Mouse (Mus musculus): ENCODE measurements at regions not wholly inside any gene's neighbourhood (a gene's known extent, or its start where the extent isn't known, plus 50 kb on each side); places are given as distances from the start of the nearest gene placed in this dataset.

DNA sequence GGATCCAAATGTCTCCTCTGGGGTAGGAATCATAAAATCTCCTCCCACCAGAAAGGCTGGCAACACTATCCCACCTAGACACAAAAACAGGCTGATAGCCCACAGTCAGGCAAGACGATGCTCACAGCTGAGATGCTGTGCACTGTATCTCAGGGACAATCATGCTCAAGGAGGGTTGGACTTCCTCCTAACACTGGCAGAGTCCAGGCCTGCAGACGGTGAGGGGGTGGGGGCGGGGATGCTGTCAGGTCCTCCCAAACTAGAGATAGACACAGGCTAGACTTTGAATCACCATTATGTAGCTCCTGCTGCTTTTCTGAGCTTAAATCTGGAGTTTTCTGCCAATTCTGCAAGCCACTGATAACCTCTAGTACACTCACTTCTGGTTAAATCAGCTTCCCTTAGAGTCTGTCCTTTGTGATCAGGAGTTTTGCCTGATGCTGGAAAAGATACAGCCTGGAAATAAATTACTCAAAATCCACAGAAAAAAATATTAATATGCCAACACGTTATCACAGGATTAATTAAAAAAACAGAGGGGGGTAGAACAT, 445.1 kb upstream of the Smim15 start:
- 37% methylated on average over 4 of the region's 4 CpGs for WGBS
- Histone ChIP-seq H3K36me3 (no peaks in the 10 kb centered on the region), H3K4me2 (no peak overlapping the region), H3K4me1 (replicated peaks) (peaks cover 22% of the 10 kb centered on the region), H3K4me3 (no peak overlapping the region), H3K9me3 (0 out of 2 replicates have a peak, but pooled peaks cover 8% of the 10 kb centered on the region), H3K27ac (no peak overlapping the region), H3K27me3 (no peaks in the 10 kb centered on the region), H3K9ac (no peak overlapping the region)
- ATAC-seq (ENCODE audit: low FRiP score) = no peak

GRCm38 (mm10) chr13:107598391-107598790, 445.9 kb upstream of the Smim15 start:
- H3K4me3 ChIP-seq = no peak overlapping the region
- WGBS = 7% methylated on average over 1 of the region's 1 CpGs
- no peak overlapping the region for H3K9ac ChIP-seq

GRCm38 (mm10) chr13:107597217-107597616, 447.0 kb upstream of the Smim15 start:
- Histone ChIP-seq H3K27me3 (no peaks in the 10 kb centered on the region), H3K27ac (no peak overlapping the region), H3K4me1 (replicated peaks) (peaks cover 25% of the 10 kb centered on the region), H3K4me2 (no peak overlapping the region), H3K9me3 (no peaks in the 10 kb centered on the region), H3K36me3 (no peaks in the 10 kb centered on the region), H3K9ac (no peak overlapping the region), H3K4me3 (no peak overlapping the region)
- WGBS = 63% methylated on average over 2 of the region's 2 CpGs
- no peak for ATAC-seq (ENCODE audit: low FRiP score)

More at GRCm38 (mm10) chr13:107598391-107598790, 445.9 kb upstream of the Smim15 start:
- H3K36me3 ChIP-seq = no peaks in the 10 kb centered on the region
- no peak for ATAC-seq (ENCODE audit: low FRiP score)
- H3K4me1 ChIP-seq (replicated peaks) = peaks cover 25% of the 10 kb centered on the region
- no peak overlapping the region for H3K4me2 ChIP-seq
- no peaks in the 10 kb centered on the region for H3K27me3 ChIP-seq
- no peaks in the 10 kb centered on the region for H3K9me3 ChIP-seq
- H3K27ac ChIP-seq = no peak overlapping the region

- no peak overlapping the region for H3K27ac ChIP-seq
- WGBS = 88% methylated on average over 2 of the region's 2 CpGs
Observed at GRCm38 (mm10) chr13:107596183-107596582, 448.1 kb upstream of the Smim15 start.

GRCm38 (mm10) chr13:107588399-107589002, 455.7 kb upstream of the Smim15 start:
- H3K9ac ChIP-seq = no peak overlapping the region
- no peak for ATAC-seq (ENCODE audit: low FRiP score)
- WGBS = 47% methylated on average over 9 of the region's 9 CpGs
- H3K4me3 ChIP-seq = no peak overlapping the region
- H3K9me3 ChIP-seq = no peaks in the 10 kb centered on the region
- peaks cover 23% of the 10 kb centered on the region for H3K4me1 ChIP-seq (replicated peaks)
- no peaks in the 10 kb centered on the region for H3K36me3 ChIP-seq
- H3K27ac ChIP-seq = no peak overlapping the region
- H3K27me3 ChIP-seq = no peaks in the 10 kb centered on the region
- no peak overlapping the region for H3K4me2 ChIP-seq

More at GRCm38 (mm10) chr13:107596183-107596582, 448.1 kb upstream of the Smim15 start:
- ATAC-seq (ENCODE audit: low FRiP score) = no peak
- no peaks in the 10 kb centered on the region for H3K36me3 ChIP-seq
- no peaks in the 10 kb centered on the region for H3K27me3 ChIP-seq
- H3K4me2 ChIP-seq = no peak overlapping the region
- H3K4me3 ChIP-seq = no peak overlapping the region
- no peak overlapping the region for H3K9ac ChIP-seq
- H3K4me1 ChIP-seq (replicated peaks) = peaks cover 25% of the 10 kb centered on the region
- H3K9me3 ChIP-seq = no peaks in the 10 kb centered on the region

DNA sequence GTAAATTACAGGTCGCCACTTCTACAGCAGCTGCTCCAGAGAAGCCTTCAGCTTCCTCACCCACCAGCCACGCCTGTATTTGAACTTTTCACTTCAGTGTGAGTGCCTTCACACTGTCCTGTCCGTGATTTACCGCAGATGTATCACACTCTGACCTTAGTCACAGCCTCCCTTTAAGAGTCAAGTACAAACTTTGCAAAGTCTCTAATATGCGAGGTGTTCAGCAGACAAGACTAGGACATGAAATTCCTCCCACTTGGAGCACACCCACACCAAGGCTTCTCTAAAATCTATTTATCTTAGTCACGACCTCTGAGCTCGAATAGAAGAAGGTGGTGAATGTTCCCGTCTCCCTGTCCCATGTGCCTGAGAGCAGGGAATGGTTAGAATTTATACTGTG, 456.6 kb upstream of the Smim15 start:
- Histone ChIP-seq H3K27ac (no peak overlapping the region), H3K36me3 (no peaks in the 10 kb centered on the region), H3K4me2 (no peak overlapping the region), H3K9ac (no peak overlapping the region), H3K4me1 (replicated peaks) (peaks cover 23% of the 10 kb centered on the region), H3K4me3 (no peak overlapping the region), H3K27me3 (no peaks in the 10 kb centered on the region), H3K9me3 (no peaks in the 10 kb centered on the region)
- 57% methylated on average over 8 of the region's 8 CpGs for WGBS
- ATAC-seq (ENCODE audit: low FRiP score) = no peak

GRCm38 (mm10) chr13:107585936-107586335, 458.3 kb upstream of the Smim15 start:
- Histone ChIP-seq H3K4me2 (no peak overlapping the region), H3K4me1 (replicated peaks) (peaks cover 23% of the 10 kb centered on the region), H3K9ac (no peak overlapping the region), H3K9me3 (no peaks in the 10 kb centered on the region), H3K4me3 (no peak overlapping the region), H3K27ac (no peak overlapping the region; the same call in 1 of the 2 replicates), H3K36me3 (no peaks in the 10 kb centered on the region), H3K27me3 (no peaks in the 10 kb centered on the region)
- no peak for ATAC-seq (ENCODE audit: low FRiP score)
- WGBS = 46% methylated on average over 9 of the region's 9 CpGs

DNA sequence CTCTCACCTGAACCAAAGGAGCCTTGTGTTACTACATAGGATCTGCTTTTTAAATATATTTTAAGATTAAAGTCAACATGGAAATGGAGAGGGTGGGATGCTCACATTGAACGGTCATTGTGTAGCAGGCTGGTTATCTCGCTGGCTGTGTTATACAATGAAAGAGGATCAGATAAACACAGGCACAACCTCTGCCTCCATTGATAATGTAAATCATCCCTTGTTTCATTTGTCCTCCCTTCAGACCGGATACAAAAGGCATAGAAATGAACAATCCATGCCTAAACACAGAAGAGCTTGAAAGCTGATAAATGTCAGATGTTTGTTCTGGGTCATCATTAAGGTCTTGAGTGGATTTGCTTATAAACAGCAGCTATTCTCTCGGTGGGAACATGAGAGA, 458.9 kb upstream of the Smim15 start:
- ATAC-seq (ENCODE audit: low FRiP score) = no peak
- Histone ChIP-seq H3K27ac (no peak overlapping the region), H3K4me2 (no peak overlapping the region), H3K9ac (no peak overlapping the region), H3K9me3 (no peaks in the 10 kb centered on the region), H3K4me3 (no peak overlapping the region), H3K36me3 (no peaks in the 10 kb centered on the region), H3K27me3 (no peaks in the 10 kb centered on the region), H3K4me1 (replicated peaks) (peaks cover 23% of the 10 kb centered on the region)
- 16% methylated on average over 4 of the region's 4 CpGs for WGBS

DNA sequence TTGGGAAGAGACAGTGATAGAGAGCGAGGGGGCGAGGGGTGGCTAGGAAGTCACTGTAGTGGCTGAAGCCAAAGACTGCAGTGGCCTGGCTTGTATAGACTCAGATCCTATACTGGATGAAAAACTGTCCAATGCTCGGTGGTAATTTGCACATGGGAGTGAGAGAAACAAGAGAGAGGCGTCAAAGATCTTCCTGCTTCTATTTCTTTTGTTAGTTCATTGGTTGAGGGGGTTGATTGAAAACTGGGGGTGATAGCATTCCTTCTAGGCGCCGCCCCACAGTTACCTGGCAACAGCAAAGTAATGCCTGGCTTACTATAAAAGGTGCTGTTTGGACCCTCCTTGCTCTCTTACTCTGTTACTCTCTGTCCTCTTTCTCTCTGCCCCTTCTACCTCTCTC, 465.3 kb upstream of the Smim15 start:
- no peaks in the 10 kb centered on the region for H3K27me3 ChIP-seq
- no peak overlapping the region for H3K4me3 ChIP-seq
- no peak for ATAC-seq (ENCODE audit: low FRiP score)
- 75% methylated on average over 6 of the region's 6 CpGs for WGBS
- H3K9ac ChIP-seq = no peak overlapping the region
- H3K4me1 ChIP-seq (replicated peaks) = no peaks in the 10 kb centered on the region
- no peaks in the 10 kb centered on the region for H3K9me3 ChIP-seq
- no peak overlapping the region for H3K27ac ChIP-seq
- no peak overlapping the region for H3K4me2 ChIP-seq
- no peaks in the 10 kb centered on the region for H3K36me3 ChIP-seq

GRCm38 (mm10) chr13:107577809-107578208, 466.4 kb upstream of the Smim15 start:
- 77% methylated on average over 8 of the region's 8 CpGs for WGBS
- no peak for ATAC-seq (ENCODE audit: low FRiP score)
- Histone ChIP-seq H3K36me3 (no peaks in the 10 kb centered on the region), H3K9ac (no peak overlapping the region), H3K9me3 (no peaks in the 10 kb centered on the region), H3K27ac (no peak overlapping the region), H3K4me2 (no peak overlapping the region), H3K4me3 (no peak overlapping the region), H3K27me3 (no peaks in the 10 kb centered on the region), H3K4me1 (replicated peaks) (no peaks in the 10 kb centered on the region)

GRCm38 (mm10) chr13:107577272-107577671, 467.0 kb upstream of the Smim15 start:
- Histone ChIP-seq H3K4me2 (no peak overlapping the region), H3K4me3 (no peak overlapping the region), H3K27me3 (no peaks in the 10 kb centered on the region), H3K9me3 (no peaks in the 10 kb centered on the region), H3K36me3 (no peaks in the 10 kb centered on the region), H3K27ac (no peak overlapping the region), H3K9ac (no peak overlapping the region), H3K4me1 (replicated peaks) (no peaks in the 10 kb centered on the region)
- 90% methylated on average over 4 of the region's 4 CpGs for WGBS
- ATAC-seq (ENCODE audit: low FRiP score) = no peak

DNA sequence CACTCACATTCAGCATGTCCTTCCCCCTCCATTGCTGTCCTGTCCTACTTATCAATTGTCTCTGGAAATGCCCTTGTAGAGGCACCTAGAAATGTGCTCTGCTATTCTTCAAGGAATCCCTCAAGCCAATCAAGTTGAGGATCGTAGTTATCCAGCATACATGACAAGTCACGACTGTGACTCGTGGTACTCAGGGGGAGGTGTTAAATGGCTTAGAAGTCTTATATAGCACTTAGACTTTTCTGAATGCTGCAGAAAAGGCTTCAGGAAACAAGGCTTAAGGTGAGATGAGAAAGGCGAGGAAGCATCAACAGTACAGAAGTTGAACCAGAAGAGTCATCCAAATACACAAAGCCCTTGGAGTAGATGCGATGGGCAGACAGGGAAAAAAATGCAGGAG, 467.5 kb upstream of the Smim15 start:
- Histone ChIP-seq H3K36me3 (no peaks in the 10 kb centered on the region), H3K9ac (no peak overlapping the region), H3K27ac (no peak overlapping the region), H3K9me3 (no peaks in the 10 kb centered on the region), H3K4me2 (no peak overlapping the region), H3K4me3 (no peak overlapping the region), H3K4me1 (replicated peaks) (no peaks in the 10 kb centered on the region), H3K27me3 (no peaks in the 10 kb centered on the region)
- WGBS = 93% methylated on average over 5 of the region's 5 CpGs
- ATAC-seq (ENCODE audit: low FRiP score) = no peak

- 82% methylated on average over 3 of the region's 3 CpGs for WGBS
- Histone ChIP-seq H3K27ac (no peak overlapping the region), H3K4me2 (no peak overlapping the region), H3K9ac (no peak overlapping the region), H3K4me1 (replicated peaks) (no peaks in the 10 kb centered on the region), H3K9me3 (no peaks in the 10 kb centered on the region), H3K36me3 (no peaks in the 10 kb centered on the region), H3K27me3 (no peaks in the 10 kb centered on the region), H3K4me3 (no peak overlapping the region)
- ATAC-seq (ENCODE audit: low FRiP score) = no peak
Observed at GRCm38 (mm10) chr13:107575025-107575424, 469.2 kb upstream of the Smim15 start.
